Mouse (Mus musculus): ENCODE results near the gene Strn. TPM values are rescaled to one million over a fixed set of nuclear protein-coding genes. Genes with fewer than 3 reads are reported as not detected.

The Strn gene
- polyA plus RNA-seq, 1 experiment from 2014 or later, result 6.3 TPM

GRCm38 (mm10) chr17:78608135-78608670 is 128.8 kb downstream of the Strn start:
- Histone ChIP-seq H3K4me3 (ENCODE audit: low read depth, low read length) (no peak overlapping the region), H3K36me3 (ENCODE audit: control insufficient read depth, insufficient read depth, low read length) (no peaks in the 10 kb centered on the region)

GRCm38 (mm10) chr17:78604431-78604830 is 132.6 kb downstream of the Strn start:
- Histone ChIP-seq H3K4me1 (ENCODE audit: control insufficient read depth, insufficient read depth, low read length) (no peaks in the 10 kb centered on the region), H3K4me2 (ENCODE audit: low read depth, severe bottlenecking) (no peak overlapping the region), H3K27me3 (ENCODE audit: control insufficient read depth, insufficient read depth, low read length) (no peaks in the 10 kb centered on the region), H3K9ac (ENCODE audit: low read length) (no peak overlapping the region), H3K4me3 (ENCODE audit: low read depth, low read length) (no peak overlapping the region), H3K27ac (replicated peaks; ENCODE audit: low read depth, low read length) (no peak overlapping the region), H3K36me3 (ENCODE audit: control insufficient read depth, insufficient read depth, low read length) (no peaks in the 10 kb centered on the region), H3K9me3 (ENCODE audit: control insufficient read depth, low read length) (no peaks in the 10 kb centered on the region)
- 72% methylated on average over 6 of the region's 6 CpGs for WGBS
- DNase-seq (ENCODE audit: low spot score) (peak; percentile 81), ATAC-seq (ENCODE audit: insufficient number of reproducible peaks, low FRiP score, low TSS enrichment, low read depth) (no peak)

More at GRCm38 (mm10) chr17:78608135-78608670, 128.8 kb downstream of the Strn start:
- Histone ChIP-seq H3K9me3 (ENCODE audit: control insufficient read depth, low read length) (no peaks in the 10 kb centered on the region), H3K9ac (ENCODE audit: low read length) (no peak overlapping the region), H3K27ac (replicated peaks; ENCODE audit: low read depth, low read length) (no peak overlapping the region), H3K4me1 (ENCODE audit: control insufficient read depth, insufficient read depth, low read length) (no peaks in the 10 kb centered on the region), H3K27me3 (ENCODE audit: control insufficient read depth, insufficient read depth, low read length) (no peaks in the 10 kb centered on the region), H3K4me2 (ENCODE audit: low read depth, severe bottlenecking) (0 out of 2 replicates have a peak overlapping the region, but pooled peaks have one; percentile 5)
- 9% methylated on average over 16 of the region's 16 CpGs for WGBS
- DNase-seq (ENCODE audit: low spot score), result peak; percentile 50
- ATAC-seq (ENCODE audit: insufficient number of reproducible peaks, low FRiP score, low TSS enrichment, low read depth), result peak; percentile 42; the same call in 1 of the 2 replicates

- Histone ChIP-seq H3K27me3 (ENCODE audit: control insufficient read depth, insufficient read depth, low read length) (no peaks in the 10 kb centered on the region), H3K4me2 (ENCODE audit: low read depth, severe bottlenecking) (no peak overlapping the region), H3K36me3 (ENCODE audit: control insufficient read depth, insufficient read depth, low read length) (no peaks in the 10 kb centered on the region), H3K4me3 (ENCODE audit: low read depth, low read length) (no peak overlapping the region), H3K4me1 (ENCODE audit: control insufficient read depth, insufficient read depth, low read length) (no peaks in the 10 kb centered on the region), H3K9ac (ENCODE audit: low read length) (no peak overlapping the region), H3K27ac (replicated peaks; ENCODE audit: low read depth, low read length) (no peak overlapping the region), H3K9me3 (ENCODE audit: control insufficient read depth, low read length) (no peaks in the 10 kb centered on the region)
- ATAC-seq (ENCODE audit: insufficient number of reproducible peaks, low FRiP score, low TSS enrichment, low read depth), result no peak
- 42% methylated on average over 8 of the region's 8 CpGs for WGBS
- peak; percentile 87 for DNase-seq (ENCODE audit: low spot score)
Observed at GRCm38 (mm10) chr17:78603872-78604271, 133.1 kb downstream of the Strn start.

GRCm38 (mm10) chr17:78602316-78602715 is 134.7 kb downstream of the Strn start:
- 88% methylated on average over 14 of the region's 14 CpGs for WGBS
- Histone ChIP-seq H3K4me2 (ENCODE audit: low read depth, severe bottlenecking) (no peak overlapping the region), H3K4me1 (ENCODE audit: control insufficient read depth, insufficient read depth, low read length) (no peaks in the 10 kb centered on the region), H3K4me3 (ENCODE audit: low read depth, low read length) (no peak overlapping the region), H3K9ac (ENCODE audit: low read length) (no peak overlapping the region), H3K27ac (replicated peaks; ENCODE audit: low read depth, low read length) (no peak overlapping the region), H3K27me3 (ENCODE audit: control insufficient read depth, insufficient read depth, low read length) (no peaks in the 10 kb centered on the region), H3K36me3 (ENCODE audit: control insufficient read depth, insufficient read depth, low read length) (no peaks in the 10 kb centered on the region), H3K9me3 (ENCODE audit: control insufficient read depth, low read length) (no peaks in the 10 kb centered on the region)
- DNase-seq (ENCODE audit: low spot score) (no peak), ATAC-seq (ENCODE audit: insufficient number of reproducible peaks, low FRiP score, low TSS enrichment, low read depth) (no peak)

- H3K9me3 ChIP-seq (ENCODE audit: control insufficient read depth, low read length), result no peaks in the 10 kb centered on the region
- H3K27me3 ChIP-seq (ENCODE audit: control insufficient read depth, insufficient read depth, low read length), result no peaks in the 10 kb centered on the region
- ATAC-seq (ENCODE audit: insufficient number of reproducible peaks, low FRiP score, low TSS enrichment, low read depth) (no peak), DNase-seq (ENCODE audit: low spot score) (no peak)
- H3K4me3 ChIP-seq (ENCODE audit: low read depth, low read length), result no peak overlapping the region
- 90% methylated on average over 12 of the region's 12 CpGs for WGBS
- H3K4me2 ChIP-seq (ENCODE audit: low read depth, severe bottlenecking), result no peak overlapping the region
- no peaks in the 10 kb centered on the region for H3K36me3 ChIP-seq (ENCODE audit: control insufficient read depth, insufficient read depth, low read length)
- 0 out of 2 replicates have a peak, but pooled peaks cover 2% of the 10 kb centered on the region for H3K4me1 ChIP-seq (ENCODE audit: control insufficient read depth, insufficient read depth, low read length)
- H3K9ac ChIP-seq (ENCODE audit: low read length), result no peak overlapping the region
- no peak overlapping the region for H3K27ac ChIP-seq (replicated peaks; ENCODE audit: low read depth, low read length)
Observed at GRCm38 (mm10) chr17:78601601-78602000, 135.4 kb downstream of the Strn start.

GRCm38 (mm10) chr17:78601042-78601441 is 136.0 kb downstream of the Strn start:
- ATAC-seq (ENCODE audit: insufficient number of reproducible peaks, low FRiP score, low TSS enrichment, low read depth), result no peak
- no peak for DNase-seq (ENCODE audit: low spot score)
- Histone ChIP-seq H3K9me3 (ENCODE audit: control insufficient read depth, low read length) (no peaks in the 10 kb centered on the region), H3K36me3 (ENCODE audit: control insufficient read depth, insufficient read depth, low read length) (no peaks in the 10 kb centered on the region), H3K4me2 (ENCODE audit: low read depth, severe bottlenecking) (no peak overlapping the region), H3K9ac (ENCODE audit: low read length) (no peak overlapping the region), H3K27me3 (ENCODE audit: control insufficient read depth, insufficient read depth, low read length) (no peaks in the 10 kb centered on the region), H3K4me3 (ENCODE audit: low read depth, low read length) (no peak overlapping the region), H3K27ac (replicated peaks; ENCODE audit: low read depth, low read length) (no peak overlapping the region), H3K4me1 (ENCODE audit: control insufficient read depth, insufficient read depth, low read length) (0 out of 2 replicates have a peak, but pooled peaks cover 2% of the 10 kb centered on the region)
- 69% methylated on average over 6 of the region's 6 CpGs for WGBS

Other genes starting within 250 kb of the Strn start
- gene Vit, start 229.1 kb downstream of the Strn start, polyA plus RNA-seq (2014; fragmentation: Nextera tagmentation; extraction: Ambion mirVana), result not detected in 2 replicates
- gene Heatr5b, start 98.2 kb upstream of the Strn start, polyA plus RNA-seq (2014; fragmentation: Nextera tagmentation; extraction: Ambion mirVana), result 13.2 and 14.9 TPM in 2 replicates
- 43.2 and 43.6 TPM in 2 replicates for gene Gpatch11, start 98.4 kb upstream of the Strn start, polyA plus RNA-seq (2014; fragmentation: Nextera tagmentation; extraction: Ambion mirVana)
- gene Eif2ak2, start 145.4 kb upstream of the Strn start, polyA plus RNA-seq (2014; fragmentation: Nextera tagmentation; extraction: Ambion mirVana), result 8.2 and 8.6 TPM in 2 replicates
- gene Sult6b1, start 169.8 kb upstream of the Strn start, polyA plus RNA-seq (2014; fragmentation: Nextera tagmentation; extraction: Ambion mirVana), result 0.12 and 0.17 TPM in 2 replicates
- 87.8 and 88.4 TPM in 2 replicates for gene Cebpzos, start 179.3 kb upstream of the Strn start, polyA plus RNA-seq (2014; fragmentation: Nextera tagmentation; extraction: Ambion mirVana)
- gene Cebpz, start 199.9 kb upstream of the Strn start, polyA plus RNA-seq (2014; fragmentation: Nextera tagmentation; extraction: Ambion mirVana), result 68.7 and 78.5 TPM in 2 replicates
- gene Ndufaf7, start 199.9 kb upstream of the Strn start, polyA plus RNA-seq (2014; fragmentation: Nextera tagmentation; extraction: Ambion mirVana), result 46.5 and 52.1 TPM in 2 replicates